Mouse (Mus musculus) heart, embryonic 11.5 days (tissue): ENCODE results near the gene Grk3. TPM values are rescaled to one million over a fixed set of nuclear protein-coding genes. Genes with fewer than 3 reads are reported as not detected.

ENCODE experiments used
- ATAC-seq: fragments of 200-750 bp; cut with Nextera tagmentation; replicated peaks from 2 replicates; pipeline ENCODE4 v1.8.0; 2017; ENCODE audit warnings: moderate library complexity; ENCODE audit not compliant: insufficient number of reproducible peaks, low FRiP score, low TSS enrichment
- H3K27ac ChIP-seq: fragments of 300-500 bp; sonication (generic); 2 replicates; pipeline ENCODE4 v1.5.1; 2014; ENCODE audit warnings: mild to moderate bottlenecking, low read depth, low read length
- H3K27me3 ChIP-seq: fragments of 300-500 bp; sonication (generic); 2 replicates; pipeline ENCODE4 v1.6.1; 2014; ENCODE audit warnings: mild to moderate bottlenecking, low read length, mixed read lengths; ENCODE audit not compliant: control insufficient read depth, insufficient read depth
- H3K36me3 ChIP-seq: fragments of 300-500 bp; sonication (generic); 2 replicates; pipeline ENCODE4 v1.6.1; 2014; ENCODE audit warnings: mild to moderate bottlenecking, low read length, moderate library complexity, mixed read lengths; ENCODE audit not compliant: control insufficient read depth, insufficient read depth
- H3K4me1 ChIP-seq: fragments of 300-500 bp; sonication (generic); 2 replicates; pipeline ENCODE4 v1.6.1; 2014; ENCODE audit warnings: low read length; ENCODE audit not compliant: control insufficient read depth, insufficient read depth
- H3K4me2 ChIP-seq: fragments of 300-500 bp; sonication (generic); 2 replicates; pipeline ENCODE4 v1.6.1; 2014; ENCODE audit warnings: mild to moderate bottlenecking, moderate library complexity
- H3K4me3 ChIP-seq: fragments of 300-500 bp; sonication (generic); 2 replicates; pipeline ENCODE4 v1.5.1; 2014; ENCODE audit warnings: low read depth, low read length
- H3K9ac ChIP-seq: fragments of 300-500 bp; sonication (generic); 2 replicates; pipeline ENCODE4 v1.6.1; 2014; ENCODE audit warnings: mild to moderate bottlenecking, low read depth, low read length, moderate library complexity
- H3K9me3 ChIP-seq: fragments of 300-500 bp; sonication (generic); replicated peaks from 2 replicates; pipeline ENCODE4 v1.6.1; 2016; ENCODE audit warnings: low read length; ENCODE audit not compliant: control insufficient read depth
- WGBS: fragments of 180-500 bp; shearing (Covaris S2); extraction: QIAGEN DNeasy Blood & Tissue Kit; methylation state at CpG from one replicate; pipeline ENCODE4 v1.1.7; 2014; ENCODE audit not compliant: insufficient replicate concordance; 5-methylcytosine and 5-hydroxymethylcytosine counted together
- polyA plus RNA-seq: library from polyadenylated mRNA; unstranded; fragments of >200 nt; fragmentation: Nextera tagmentation; extraction: Ambion mirVana; gene quantifications from 2 replicates; pipeline ENCODE4 v1.2.1, GENCODE M21; 2014

Grk3 gene
- polyA plus RNA-seq, 1 experiment from 2014 or later: 10.4 TPM

DNA sequence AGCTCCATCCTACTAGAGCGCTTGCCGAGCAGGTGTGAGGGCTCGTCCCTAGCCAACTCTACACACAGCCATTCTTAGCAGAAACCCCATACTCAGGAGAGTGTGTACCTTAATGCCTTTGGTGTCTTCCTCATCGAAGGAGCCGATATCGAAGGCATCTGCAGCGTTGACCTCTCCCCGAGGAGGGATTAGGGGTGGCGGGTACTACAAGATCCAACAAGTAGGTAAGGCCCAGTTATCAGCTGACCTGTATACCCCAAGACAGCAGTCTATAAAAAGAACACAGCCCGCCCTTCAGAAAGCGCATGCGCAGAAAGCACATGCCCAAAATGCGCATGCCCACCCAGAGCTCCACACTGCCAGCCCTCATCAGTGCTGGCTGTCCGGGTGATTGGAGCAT, 91.8 kb downstream of the Grk3 start:
- H3K4me1 ChIP-seq: peaks cover 14% of the 10 kb centered on the region; the same call in 1 of the 2 replicates
- no peaks in the 10 kb centered on the region for H3K36me3 ChIP-seq
- H3K4me2 ChIP-seq: peak overlapping the region; percentile 11; the same call in 1 of the 2 replicates
- peak overlapping the region; percentile 10; the same call in 1 of the 2 replicates for H3K27ac ChIP-seq
- 84% methylated on average over 14 of the region's 14 CpGs for whole genome bisulfite sequencing
- ATAC-seq: no peak
- no peak overlapping the region for H3K4me3 ChIP-seq
- H3K27me3 ChIP-seq: no peaks in the 10 kb centered on the region
- H3K9me3 ChIP-seq: no peaks in the 10 kb centered on the region
- H3K9ac ChIP-seq: no peak overlapping the region

DNA sequence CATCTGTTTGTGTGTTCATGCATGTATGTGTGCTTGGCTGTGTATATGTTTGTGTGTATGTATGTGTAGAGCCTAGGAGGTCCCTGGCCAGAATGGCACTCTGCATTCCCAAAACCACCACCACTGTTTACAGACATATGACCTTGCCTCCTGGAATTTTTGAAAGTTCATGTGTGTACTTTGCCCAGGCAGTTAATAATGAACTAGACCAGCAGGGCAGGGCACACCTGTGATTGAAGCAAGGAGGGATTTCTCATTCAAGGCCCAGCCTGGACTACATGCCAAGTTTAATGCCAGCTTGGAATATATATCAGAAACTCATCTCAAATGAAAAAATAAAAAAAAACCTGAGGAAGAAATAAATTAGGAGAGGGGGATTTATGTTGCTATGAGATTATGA, 93.7 kb downstream of the Grk3 start:
- H3K36me3 ChIP-seq: no peaks in the 10 kb centered on the region
- no peak for ATAC-seq
- H3K27ac ChIP-seq: no peak overlapping the region
- H3K27me3 ChIP-seq: no peaks in the 10 kb centered on the region
- peaks cover 11% of the 10 kb centered on the region; the same call in 1 of the 2 replicates for H3K4me1 ChIP-seq
- no peak overlapping the region for H3K4me3 ChIP-seq
- H3K4me2 ChIP-seq: no peak overlapping the region
- H3K9me3 ChIP-seq: no peaks in the 10 kb centered on the region
- H3K9ac ChIP-seq: no peak overlapping the region

DNA sequence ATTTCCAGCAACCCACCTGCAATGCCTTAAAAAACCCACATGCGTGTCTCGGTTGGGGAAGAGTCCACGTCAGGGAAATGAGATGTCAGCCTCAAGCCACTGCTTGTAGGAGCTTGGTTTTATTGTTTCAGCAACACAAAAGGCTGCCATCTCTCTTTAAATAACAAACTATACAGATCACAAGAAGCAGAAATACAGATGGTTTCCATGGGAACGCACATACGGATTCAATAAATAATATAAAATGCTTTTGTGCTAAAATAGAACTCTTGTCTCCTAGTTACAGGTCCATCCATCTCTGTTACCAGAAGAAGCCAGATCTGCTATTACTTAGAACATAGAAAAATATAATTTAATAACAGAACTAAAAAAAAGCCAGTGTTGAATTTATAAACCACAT, 105.2 kb downstream of the Grk3 start:
- Histone ChIP-seq H3K4me3 (no peak overlapping the region), H3K4me2 (no peak overlapping the region), H3K9me3 (no peaks in the 10 kb centered on the region), H3K9ac (no peak overlapping the region), H3K27me3 (no peaks in the 10 kb centered on the region), H3K27ac (no peak overlapping the region), H3K4me1 (peaks cover 26% of the 10 kb centered on the region), H3K36me3 (no peaks in the 10 kb centered on the region)
- 87% methylated on average over 5 of the region's 5 CpGs for WGBS
- ATAC-seq: no peak

DNA sequence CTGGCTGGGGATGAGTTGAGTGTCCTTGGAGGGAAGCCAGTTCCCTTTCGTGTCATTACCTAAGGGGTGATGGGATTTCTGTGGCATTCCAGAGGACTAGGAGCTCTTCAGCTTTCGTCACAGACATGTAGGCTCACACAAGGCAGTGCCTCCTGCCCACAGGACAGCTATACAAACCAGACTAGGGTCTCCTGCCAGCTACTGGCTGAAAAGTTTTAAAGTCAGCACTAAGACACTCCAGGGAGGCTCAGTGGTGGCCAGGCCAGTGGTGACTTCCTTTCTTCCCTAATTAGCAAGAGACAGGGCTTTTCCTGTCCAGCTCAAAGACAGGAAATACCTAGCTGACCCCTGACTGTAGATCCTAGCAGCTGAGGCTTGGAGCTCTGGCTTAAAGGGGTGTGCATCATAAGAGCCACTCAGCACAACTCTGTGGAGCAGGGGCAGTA, 107.4 kb downstream of the Grk3 start:
- Histone ChIP-seq H3K27ac (peak overlapping the region; percentile 70), H3K4me2 (peak overlapping the region; percentile 2; the same call in 1 of the 2 replicates), H3K27me3 (no peaks in the 10 kb centered on the region), H3K36me3 (no peaks in the 10 kb centered on the region), H3K4me3 (no peak overlapping the region), H3K9ac (no peak overlapping the region), H3K9me3 (no peaks in the 10 kb centered on the region), H3K4me1 (peaks cover 16% of the 10 kb centered on the region)
- peak; percentile 42; the same call in 1 of the 2 replicates for ATAC-seq
- WGBS: 27% methylated on average over 2 of the region's 2 CpGs

DNA sequence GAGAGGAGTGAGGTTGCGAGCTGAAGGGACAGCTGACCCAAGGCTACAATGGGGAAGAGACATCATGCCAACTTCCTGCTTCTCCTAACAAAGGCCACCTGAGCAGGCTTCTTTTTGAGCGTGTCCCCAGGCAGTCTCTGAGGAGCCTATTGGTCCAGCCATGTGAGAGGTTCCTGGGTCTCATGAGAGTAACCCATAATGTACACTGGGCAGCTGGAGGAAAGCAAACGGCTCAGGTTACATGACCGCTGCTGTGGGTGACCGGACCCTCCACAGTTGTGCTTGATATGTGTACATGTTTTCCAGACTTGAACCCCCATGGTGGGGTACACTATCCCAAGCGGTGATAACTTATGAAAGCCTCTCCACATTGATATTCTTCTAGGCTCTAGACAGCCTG, 108.1 kb downstream of the Grk3 start:
- Histone ChIP-seq H3K4me3 (no peak overlapping the region), H3K9me3 (no peaks in the 10 kb centered on the region), H3K27me3 (no peaks in the 10 kb centered on the region), H3K36me3 (no peaks in the 10 kb centered on the region), H3K4me1 (peaks cover 16% of the 10 kb centered on the region), H3K9ac (no peak overlapping the region), H3K27ac (peak overlapping the region; percentile 70), H3K4me2 (no peak overlapping the region)
- ATAC-seq: no peak
- 63% methylated on average over 6 of the region's 6 CpGs for WGBS

DNA sequence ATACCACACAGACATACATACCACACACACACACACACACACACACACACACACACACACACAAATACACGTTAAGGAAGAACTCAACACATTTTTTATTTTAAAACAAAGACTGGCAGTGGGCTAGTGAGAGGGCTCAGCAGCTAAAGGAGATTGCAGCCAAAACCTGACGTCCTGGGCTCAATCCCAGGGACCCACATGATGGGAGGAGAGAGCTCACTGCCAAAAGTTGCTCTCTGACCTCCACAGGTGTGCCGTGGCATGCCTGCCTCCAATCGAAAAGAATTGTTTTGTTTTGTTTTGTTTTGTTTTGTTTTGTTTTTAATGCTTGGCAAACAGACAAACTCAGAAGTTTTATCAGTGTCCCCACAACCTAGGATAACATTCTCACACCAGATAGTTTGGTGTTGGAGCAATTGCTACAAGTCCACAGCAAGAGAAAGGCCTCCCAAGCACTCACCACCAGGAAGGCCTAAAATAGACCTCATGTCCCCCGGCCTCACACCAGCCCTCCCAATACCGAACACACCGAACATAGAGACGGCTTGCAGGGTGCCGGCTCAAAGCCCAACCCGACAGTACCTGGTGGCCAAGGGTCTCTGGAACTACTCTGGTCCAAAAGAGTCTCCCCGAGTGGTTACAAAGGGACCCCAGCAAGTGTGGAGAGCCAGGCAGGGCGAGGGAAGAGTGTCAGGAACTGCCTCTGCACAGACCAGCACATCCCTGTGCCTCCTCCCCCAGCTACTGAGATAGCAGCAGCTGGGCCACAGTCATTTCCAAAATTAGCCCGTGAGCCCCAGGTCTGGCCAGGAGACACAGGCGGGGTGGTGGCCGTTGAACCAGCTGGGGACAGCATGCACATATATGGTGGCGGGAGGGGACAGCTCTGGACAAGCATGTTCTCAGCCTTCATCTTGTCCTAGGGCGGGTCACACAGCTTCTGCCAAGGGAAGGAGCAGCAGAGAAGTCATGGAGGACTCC, 119.6 kb downstream of the Grk3 start, which contains the start of gene Myo18b:
Myo18b (minus strand) TSS at position 689 of the 981 bp plus-strand sequence.
- H3K27ac ChIP-seq: peak within 1 kb of the TSS; percentile 98
- H3K4me1 ChIP-seq: peaks cover 4% of the 10 kb centered on the region
- peak; percentile 82 for ATAC-seq
- 40% methylated on average over 17 of the region's 17 CpGs for WGBS
- H3K9ac ChIP-seq: peak within 1 kb of the TSS; percentile 81
- peak within 1 kb of the TSS; percentile 52 for H3K4me3 ChIP-seq
- H3K36me3 ChIP-seq: no peaks in the 10 kb centered on the region
- H3K27me3 ChIP-seq: no peaks in the 10 kb centered on the region
- H3K4me2 ChIP-seq: peak within 1 kb of the TSS; percentile 73
- H3K9me3 ChIP-seq: no peaks in the 10 kb centered on the region

DNA sequence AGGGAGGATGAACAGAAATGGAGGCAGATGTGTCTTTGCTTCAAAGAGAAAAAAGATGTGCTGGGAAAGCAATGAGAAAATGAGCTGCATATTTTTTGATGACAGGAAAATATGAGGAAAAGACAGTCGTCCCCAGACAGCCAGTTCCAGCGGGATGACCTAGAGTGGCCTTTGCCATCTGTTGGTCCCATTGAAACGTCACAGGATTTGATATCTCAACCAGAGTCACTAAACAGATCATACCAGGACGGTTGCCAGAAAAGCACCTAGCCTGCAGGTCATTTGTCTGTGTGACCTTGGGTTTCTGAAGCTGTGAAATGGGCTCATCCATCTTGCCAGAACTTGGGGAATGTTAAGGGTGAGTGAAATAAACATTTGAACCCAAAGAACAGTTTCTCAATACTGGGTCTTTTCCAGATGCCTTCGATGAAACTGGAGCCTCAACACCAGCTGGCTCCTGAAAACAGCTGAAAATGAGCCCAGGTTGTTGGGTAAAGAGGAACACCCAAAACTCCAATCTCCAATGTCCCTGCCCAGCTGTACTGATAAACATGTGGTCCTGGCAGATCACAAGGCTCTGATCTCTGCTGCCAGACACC, 122.0 kb downstream of the Grk3 start:
- no peaks in the 10 kb centered on the region for H3K36me3 ChIP-seq
- H3K9ac ChIP-seq: no peak overlapping the region
- peaks cover 7% of the 10 kb centered on the region for H3K4me1 ChIP-seq
- H3K4me3 ChIP-seq: no peak overlapping the region
- H3K27me3 ChIP-seq: no peaks in the 10 kb centered on the region
- peak overlapping the region; percentile 73; the same call in 1 of the 2 replicates for H3K4me2 ChIP-seq
- WGBS: 68% methylated on average over 5 of the region's 5 CpGs
- no peaks in the 10 kb centered on the region for H3K9me3 ChIP-seq
- no peak overlapping the region for H3K27ac ChIP-seq
- no peak for ATAC-seq

DNA sequence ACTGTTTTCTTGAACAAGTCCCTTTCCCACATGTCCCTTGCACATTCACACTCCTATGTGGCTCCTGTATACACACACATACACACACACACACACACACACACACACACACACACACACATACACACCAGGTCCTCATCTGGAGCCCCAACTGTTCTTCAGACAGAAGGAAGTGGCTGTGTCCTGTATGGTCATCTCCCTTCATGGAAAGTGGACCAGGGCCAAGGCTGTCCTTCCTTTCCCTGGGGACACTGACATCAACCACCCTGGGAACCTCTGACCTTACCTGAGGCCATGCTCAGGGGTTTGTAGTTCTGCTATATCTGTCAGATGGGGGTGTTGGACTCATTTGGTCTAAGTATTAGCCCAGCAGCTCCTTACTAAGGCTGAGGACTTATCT, 123.2 kb downstream of the Grk3 start:
- ATAC-seq: no peak
- Histone ChIP-seq H3K27me3 (no peaks in the 10 kb centered on the region), H3K4me2 (no peak overlapping the region), H3K9ac (no peak overlapping the region), H3K9me3 (no peaks in the 10 kb centered on the region), H3K4me3 (no peak overlapping the region), H3K36me3 (no peaks in the 10 kb centered on the region; the same call in 1 of the 2 replicates), H3K27ac (no peak overlapping the region; the same call in 1 of the 2 replicates), H3K4me1 (peaks cover 14% of the 10 kb centered on the region)
